Mouse (Mus musculus) gastrocnemius, postnatal 14 days (tissue): Measurements from ENCODE around the gene 2310011J03Rik. TPM values are rescaled to one million over a fixed set of nuclear protein-coding genes. Genes with fewer than 3 reads are reported as not detected.

Source experiments
- DNase-seq: peaks from one replicate; pipeline ENCODE4 v3.0.0; 2021; ENCODE audit warnings: mixed read lengths
- intact Hi-C: fragments of 180-260 bp; cut with DNase I; formaldehyde crosslinking; loops from one replicate; pipeline ENCODE4 v1.15.1; 2025; ENCODE audit warnings: low total_unique reads
- total RNA-seq, 2 experiments: library from RNA; stranded (reverse); gene quantifications; 2 replicates each; pipeline ENCODE4 v1.2.3; 2021

2310011J03Rik gene
- total RNA-seq, 2 experiments from 2014 or later: 7.6 to 8.3 TPM

DNA sequence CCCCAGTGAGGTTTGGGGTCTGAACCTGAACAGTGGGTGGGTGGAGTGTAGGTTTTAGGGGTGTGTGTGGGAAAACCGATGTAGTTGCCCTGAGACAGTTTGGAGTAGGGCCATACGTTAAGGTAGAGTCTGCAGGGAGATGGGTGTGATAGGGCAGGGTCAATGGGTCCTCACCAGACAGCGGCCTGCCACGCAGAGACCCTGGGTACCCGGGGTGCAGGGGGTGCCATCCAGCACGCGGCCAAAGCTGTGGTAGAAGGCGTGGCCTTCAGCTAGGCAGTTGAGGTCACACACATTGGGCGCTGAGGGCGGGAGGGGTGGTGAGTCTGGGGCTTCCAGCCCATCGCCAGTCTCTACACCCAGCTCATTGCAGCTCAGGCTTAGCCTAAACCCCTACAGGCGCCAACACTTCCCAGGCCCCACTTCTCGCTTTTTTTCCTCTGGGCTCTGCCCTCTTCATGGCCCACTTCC lies 23.1 kb upstream of the 2310011J03Rik start:
- DNase-seq: peak; percentile 5
- intact Hi-C loops: no loop called here

DNA sequence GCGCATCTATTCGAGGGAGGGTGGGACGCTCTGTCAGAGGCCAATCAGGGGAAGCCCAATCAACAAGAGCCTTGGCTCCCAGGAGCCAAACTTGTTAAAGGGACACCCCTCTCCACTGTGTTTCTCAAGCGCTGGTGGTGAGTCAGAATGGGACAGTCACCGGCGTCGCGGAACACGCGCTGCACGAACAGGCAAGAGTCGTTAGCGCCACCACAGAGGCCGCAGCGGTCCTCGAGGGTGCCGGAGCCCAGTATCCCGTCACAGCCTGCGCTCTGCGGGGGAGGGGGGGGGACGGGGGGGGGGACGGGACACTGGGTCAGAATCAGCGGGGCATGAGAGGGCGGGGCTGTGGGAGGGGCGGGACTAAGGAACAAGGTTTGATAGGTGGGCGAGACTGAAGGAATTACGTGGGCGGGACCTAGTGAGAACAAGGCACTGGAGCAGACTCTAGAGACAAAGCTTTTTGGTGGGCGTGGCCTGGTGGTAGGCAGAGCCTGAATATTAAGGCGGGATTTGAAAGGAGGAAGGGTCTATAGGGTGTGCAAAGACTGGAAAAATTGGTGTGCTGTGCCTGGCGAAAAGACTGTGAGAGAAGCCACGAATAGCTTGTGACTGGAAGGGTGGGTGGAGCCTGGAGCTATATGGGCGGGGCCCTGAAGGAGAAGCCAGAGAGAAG lies 22.6 kb upstream of the 2310011J03Rik start:
- intact Hi-C loops: no loop called here
- DNase-seq: peak; percentile 42

- no peak for DNase-seq
- intact Hi-C loops: no loop called here
Observed at GRCm38 (mm10) chr10:80342305-80342748, 22.0 kb upstream of the 2310011J03Rik start.

GRCm38 (mm10) chr10:80341491-80342304 lies 21.4 kb upstream of the 2310011J03Rik start:
- intact Hi-C loops: no loop called here
- peak; percentile 11 for DNase-seq

DNA sequence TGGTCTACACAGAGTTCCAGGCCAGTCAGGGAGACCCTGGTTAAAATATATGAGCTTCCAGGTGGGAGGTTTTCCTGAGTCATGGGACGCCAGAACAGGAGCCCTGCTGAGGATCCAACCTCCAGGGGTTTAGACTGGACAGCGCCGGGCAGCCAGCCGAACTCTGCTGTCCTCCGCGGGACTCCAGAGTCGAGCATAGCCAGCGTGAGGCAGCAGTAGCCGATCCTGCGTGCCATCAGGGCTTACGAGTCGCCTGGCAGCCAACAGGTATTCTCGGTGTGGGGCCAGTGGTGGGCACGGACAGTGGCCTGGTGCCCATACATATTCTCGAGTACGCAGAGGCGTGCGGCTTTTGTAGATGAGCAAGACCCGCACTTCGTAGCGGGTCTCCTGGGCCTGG lies 20.7 kb upstream of the 2310011J03Rik start:
- no peak for DNase-seq
- intact Hi-C loops: no loop called here

GRCm38 (mm10) chr10:80339941-80340750 lies 19.8 kb upstream of the 2310011J03Rik start:
- DNase-seq: peak; percentile 85
- intact Hi-C loops: no loop called here

DNA sequence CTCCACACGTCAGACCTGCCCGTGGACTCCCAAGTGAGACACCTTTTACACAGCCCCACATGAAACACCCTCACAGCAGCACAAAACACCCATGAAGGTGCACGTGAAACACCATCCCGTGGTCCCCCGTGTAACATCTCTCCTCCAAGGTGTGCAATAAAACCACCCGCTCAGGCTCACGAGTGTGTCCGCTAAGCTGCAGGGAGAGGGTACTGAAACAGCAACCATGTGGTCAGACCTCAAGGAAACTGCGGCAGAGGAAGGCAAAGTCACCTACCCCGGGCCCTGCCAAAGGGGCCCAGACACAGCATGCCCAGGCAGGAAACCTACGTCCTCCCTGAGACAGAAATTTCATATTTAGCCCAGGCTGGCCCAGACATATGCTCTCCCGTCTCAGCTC lies 15.9 kb upstream of the 2310011J03Rik start:
- intact Hi-C loops: no loop called here
- no peak for DNase-seq

- intact Hi-C loops: no loop called here
- no peak for DNase-seq
Observed at GRCm38 (mm10) chr10:80332525-80332989, 12.2 kb upstream of the 2310011J03Rik start.

DNA sequence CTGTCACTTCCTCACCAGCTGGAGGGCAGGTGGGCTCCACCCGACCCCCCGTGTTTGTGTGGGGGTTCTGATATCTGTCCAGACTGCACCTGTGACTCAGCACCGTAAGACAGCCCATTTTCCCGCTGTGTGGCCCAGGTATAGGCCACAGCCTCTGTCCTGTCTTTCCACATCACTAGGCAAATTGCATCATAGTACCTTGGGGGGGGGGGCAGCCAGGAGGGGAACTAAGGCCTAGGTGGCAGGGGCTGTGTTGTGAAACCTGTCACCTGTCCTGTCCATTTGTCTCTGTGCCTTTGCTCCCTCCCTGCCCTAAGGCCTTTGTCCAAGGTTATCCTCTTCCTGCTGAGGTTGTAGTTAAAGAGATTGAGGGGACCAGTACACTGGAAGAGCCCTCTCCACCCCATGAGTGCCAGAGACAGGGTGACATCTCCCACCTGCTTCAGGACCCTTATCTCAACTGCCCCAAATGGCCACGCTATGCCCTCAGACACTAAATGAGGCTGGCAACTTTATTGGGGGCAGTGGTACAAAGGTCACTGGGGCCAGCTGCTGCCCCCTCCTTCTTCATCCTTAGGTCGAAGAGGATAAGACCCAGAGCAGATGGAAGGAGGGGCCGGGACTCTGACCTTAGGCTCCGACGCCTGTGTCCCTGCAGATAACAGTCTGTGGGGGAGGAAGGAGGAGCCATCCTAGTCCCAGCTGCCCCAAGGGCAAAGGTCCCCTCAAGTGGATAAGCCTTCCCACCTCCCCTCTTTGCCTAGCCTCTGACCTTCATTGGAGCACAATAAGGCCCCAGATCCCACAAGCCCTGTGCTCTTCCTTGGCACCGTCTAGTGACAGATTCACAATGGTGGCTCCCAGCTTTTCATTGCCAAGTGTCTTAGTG lies 11.5 kb upstream of the 2310011J03Rik start:
- DNase-seq: no peak
- intact Hi-C loops: no loop called here

DNA sequence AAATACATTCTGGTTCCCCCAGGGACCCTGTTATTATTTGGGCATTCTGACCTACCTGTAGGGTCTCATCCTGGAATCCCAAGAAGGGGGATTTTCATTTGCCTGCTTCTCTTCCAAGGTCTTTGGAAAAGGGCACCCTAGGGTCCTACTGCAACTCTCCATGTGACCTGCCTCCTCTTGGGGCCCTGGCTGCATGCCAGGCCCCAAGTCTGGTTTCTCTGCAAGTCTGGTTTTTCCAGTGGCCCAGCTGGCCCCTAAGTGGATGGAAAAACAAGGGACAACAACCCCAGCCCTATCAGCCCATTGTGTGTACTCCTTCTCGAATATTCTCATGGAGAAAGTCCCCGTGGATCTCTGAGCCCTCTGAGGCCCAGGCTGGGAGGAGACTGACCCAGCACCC lies 10.6 kb upstream of the 2310011J03Rik start:
- intact Hi-C loops: no loop called here
- no peak for DNase-seq

DNA sequence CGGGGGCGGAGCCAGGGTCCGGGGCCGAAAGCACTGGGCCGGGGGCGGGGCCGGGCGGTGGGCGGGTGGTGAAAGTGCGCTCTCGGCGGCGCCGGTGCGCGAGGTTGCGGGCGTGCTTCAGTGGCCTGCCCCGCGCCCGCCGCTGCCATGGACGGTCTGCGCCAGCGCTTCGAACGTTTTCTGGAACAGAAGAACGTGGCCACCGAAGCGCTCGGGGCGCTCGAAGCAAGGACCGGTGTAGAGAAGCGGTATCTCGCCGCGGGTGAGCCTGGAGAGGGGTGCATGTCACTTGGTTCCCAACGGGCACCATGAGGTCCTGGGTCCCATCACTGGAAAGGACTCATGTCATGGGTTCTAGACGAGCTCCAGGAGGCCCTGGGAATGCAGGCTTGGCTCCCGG lies 9.7 kb upstream of the 2310011J03Rik start:
- DNase-seq: no peak
- intact Hi-C loops: no loop called here

- peak; percentile 96 for DNase-seq
- intact Hi-C loops: no loop called here
Observed at GRCm38 (mm10) chr10:80329273-80330081, 9.1 kb upstream of the 2310011J03Rik start, which contains the start of the genes Pcsk4 and Reep6. Pcsk4 (minus strand) TSS chr10:80329498. Reep6 (plus strand) TSS chr10:80329953.

DNA sequence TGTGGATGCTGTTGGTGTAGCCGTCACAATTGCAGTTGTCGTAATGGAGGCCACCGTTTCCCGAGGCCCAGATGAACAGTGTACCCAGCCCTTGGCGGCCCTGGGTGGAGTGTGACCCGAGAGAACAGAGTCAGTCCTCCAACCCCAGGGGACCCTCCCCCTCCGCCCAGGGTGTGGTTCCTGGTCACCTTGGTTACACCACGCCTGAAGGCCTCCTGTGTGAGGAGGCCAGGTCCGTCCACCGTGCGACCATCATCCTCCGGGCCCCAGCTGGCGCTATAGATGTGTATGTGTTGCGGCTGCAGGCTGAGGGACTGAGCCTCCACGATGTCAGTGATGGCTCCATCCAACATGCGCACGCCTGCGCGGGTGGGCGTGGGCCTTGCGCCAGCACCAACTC lies 4.7 kb upstream of the 2310011J03Rik start:
- no peak for DNase-seq
- intact Hi-C loops: no loop called here

DNA sequence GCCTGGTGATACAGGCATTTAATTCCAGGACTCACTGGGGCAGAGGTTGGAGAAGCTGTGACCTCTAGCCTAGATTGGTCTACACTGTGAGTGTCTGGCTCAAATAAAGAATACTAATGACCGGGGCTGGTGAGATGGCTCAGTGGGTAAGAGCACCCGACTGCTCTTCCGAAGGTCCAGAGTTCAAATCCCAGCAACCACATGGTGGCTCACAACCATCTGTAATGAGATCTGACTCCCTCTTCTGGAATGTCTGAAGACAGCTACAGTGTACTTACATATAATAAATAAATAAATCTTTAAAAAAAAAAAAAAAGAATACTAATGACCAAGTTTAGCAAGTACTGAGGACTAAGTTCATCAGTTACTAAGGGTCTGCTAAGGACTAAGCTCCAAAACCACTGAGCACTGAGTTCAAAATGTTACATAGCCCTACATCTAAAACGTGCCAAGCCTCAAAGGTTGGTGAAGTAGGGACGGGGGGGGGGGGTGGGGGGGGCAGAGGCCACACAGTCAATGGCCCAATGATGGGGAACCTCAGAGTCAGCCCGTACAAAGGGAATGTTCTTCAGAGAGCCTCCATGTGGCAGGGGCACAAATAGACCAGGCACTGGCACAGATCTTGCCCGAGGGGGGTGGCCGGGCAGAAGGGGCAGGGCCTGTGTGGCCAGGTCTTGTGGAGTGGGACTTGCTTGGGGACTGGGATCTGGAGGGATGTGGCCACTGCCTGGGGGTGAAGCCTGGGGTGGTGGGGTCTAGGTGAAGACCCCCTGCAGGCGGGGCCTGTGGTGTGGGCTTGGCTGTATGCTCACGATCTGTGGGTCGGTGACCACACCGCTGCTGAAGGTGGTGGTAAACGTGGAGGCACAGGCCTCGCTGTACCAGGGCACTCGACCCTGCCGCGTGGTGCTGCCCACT lies 4.0 kb upstream of the 2310011J03Rik start:
- no peak for DNase-seq
- intact Hi-C loops: no loop called here

GRCm38 (mm10) chr10:80323261-80324119 lies 3.2 kb upstream of the 2310011J03Rik start:
- intact Hi-C loops: no loop called here
- peak; percentile 73 for DNase-seq

GRCm38 (mm10) chr10:80322811-80323211 lies 2.5 kb upstream of the 2310011J03Rik start:
- DNase-seq: no peak
- intact Hi-C loops: no loop called here
